Mouse (Mus musculus): ENCODE measurements at regions not wholly inside any gene's neighbourhood (a gene's known extent, or its start where the extent isn't known, plus 50 kb on each side); places are given as distances from the start of the nearest gene placed in this dataset.

DNA sequence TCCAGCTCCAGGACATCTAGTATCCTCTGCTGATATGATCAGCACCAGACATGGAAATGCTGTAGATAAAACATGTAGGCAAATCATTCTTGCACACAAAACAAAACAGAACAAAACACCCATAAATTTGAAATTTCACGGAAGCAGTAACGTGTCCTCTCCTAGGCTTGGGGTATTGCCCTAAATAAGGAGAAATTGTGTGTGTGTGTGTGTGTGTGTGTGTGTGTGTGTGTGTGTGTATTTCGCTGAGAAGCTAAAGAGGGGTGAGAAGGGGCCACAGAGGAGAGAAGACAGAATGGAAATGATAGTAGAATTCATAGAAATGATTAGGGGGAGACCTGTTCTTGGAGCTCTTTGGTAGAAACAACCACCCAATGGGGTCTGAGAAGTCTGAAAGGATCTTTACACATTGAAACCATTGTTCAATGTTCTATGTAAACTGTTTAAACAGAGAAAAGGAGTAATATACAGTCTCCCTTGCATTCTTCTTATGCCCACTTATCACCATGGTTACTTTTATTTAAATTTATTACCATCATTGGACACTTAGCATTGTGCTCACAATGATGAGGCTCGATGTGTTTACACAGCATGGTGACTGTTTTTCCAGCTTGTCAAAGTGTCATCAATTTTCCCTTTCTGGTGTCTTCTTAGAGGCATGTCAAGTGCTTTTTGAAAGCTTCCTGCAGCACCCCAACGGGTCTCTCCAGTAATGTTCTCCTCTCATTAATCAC, 317.3 kb upstream of the 4933412E24Rik start:
- TF ChIP-seq ZMIZ1 (IDR thresholded peaks at IDR 0.05; ENCODE audit: low read depth, low read length) (no peak), CTCF (conservative IDR thresholded peaks at IDR 0.05 in 1 of 2, IDR thresholded peaks at IDR 0.05 in 1 of 2; ENCODE audit: low read depth in 2 of 2, low read length in 2 of 2) (no peak), GABPA (IDR thresholded peaks at IDR 0.05; ENCODE audit: insufficient replicate concordance, low read depth, low read length) (no peak), MAX (IDR thresholded peaks at IDR 0.05; ENCODE audit: low read length) (no peak), BHLHE40 (IDR thresholded peaks at IDR 0.05; ENCODE audit: low read depth, low read length) (no peak), MAZ (IDR thresholded peaks at IDR 0.05; ENCODE audit: low read depth, low read length) (no peak), USF2 (conservative IDR thresholded peaks at IDR 0.05; ENCODE audit: low read depth, low read length) (no peak), USF1 (IDR thresholded peaks at IDR 0.05; ENCODE audit: low read depth, low read length) (no peak), TCF12 (IDR thresholded peaks at IDR 0.05; ENCODE audit: low read depth, low read length) (no peak), ETS1 (conservative IDR thresholded peaks at IDR 0.05; ENCODE audit: low read depth, low read length) (no peak), HCFC1 (IDR thresholded peaks at IDR 0.05; ENCODE audit: low read depth, low read length) (no peak), SMC3 (IDR thresholded peaks at IDR 0.05; ENCODE audit: low read depth, low read length) (no peak), POLR2A (IDR thresholded peaks at IDR 0.05; ENCODE audit: low read depth, low read length) (no peak), ZNF384 (IDR thresholded peaks at IDR 0.05; ENCODE audit: low read depth, low read length) (no peak), NELFE (IDR thresholded peaks at IDR 0.05; ENCODE audit: low read depth, low read length) (no peak)

GRCm38 (mm10) chr15:60317577-60317976, 301.2 kb upstream of the 4933412E24Rik start:
- TF ChIP-seq HCFC1 (IDR thresholded peaks at IDR 0.05; ENCODE audit: low read depth, low read length): no peak
- no peak for TF ChIP-seq E2F4 (IDR thresholded peaks at IDR 0.05; ENCODE audit: insufficient replicate concordance, low read depth, low read length)
- TF ChIP-seq TCF12 (IDR thresholded peaks at IDR 0.05; ENCODE audit: low read depth, low read length): no peak
- no peak for TF ChIP-seq UBTF (IDR thresholded peaks at IDR 0.05; ENCODE audit: low read depth, low read length)
- TF ChIP-seq GABPA (IDR thresholded peaks at IDR 0.05; ENCODE audit: insufficient replicate concordance, low read depth, low read length): no peak
- TF ChIP-seq MEF2A (IDR thresholded peaks at IDR 0.05; ENCODE audit: borderline replicate concordance, low read depth, low read length): no peak
- no peak for TF ChIP-seq JUN (IDR thresholded peaks at IDR 0.05; ENCODE audit: insufficient read depth, low read depth, low read length)
- TF ChIP-seq RAD21 (IDR thresholded peaks at IDR 0.05; ENCODE audit: low read depth, low read length): no peak
- TF ChIP-seq IRF4 (IDR thresholded peaks at IDR 0.05; ENCODE audit: low read depth, low read length): no peak
- TF ChIP-seq MAX (IDR thresholded peaks at IDR 0.05; ENCODE audit: low read length): no peak
- TF ChIP-seq BHLHE40 (IDR thresholded peaks at IDR 0.05; ENCODE audit: low read depth, low read length): no peak
- no peak for TF ChIP-seq USF2 (conservative IDR thresholded peaks at IDR 0.05; ENCODE audit: low read depth, low read length)
- TF ChIP-seq POLR2AphosphoS2 (IDR thresholded peaks at IDR 0.05; ENCODE audit: low read depth, low read length): no peak
- no peak for TF ChIP-seq SIN3A (IDR thresholded peaks at IDR 0.05; ENCODE audit: low read length)
- no peak for TF ChIP-seq NRF1 (IDR thresholded peaks at IDR 0.05; ENCODE audit: low read depth, low read length)
- TF ChIP-seq KAT2A (IDR thresholded peaks at IDR 0.05; ENCODE audit: insufficient replicate concordance, low read length): no peak
- no peak for TF ChIP-seq USF1 (IDR thresholded peaks at IDR 0.05; ENCODE audit: low read depth, low read length)
- no peak for TF ChIP-seq SMC3 (IDR thresholded peaks at IDR 0.05; ENCODE audit: low read depth, low read length)
- no peak for TF ChIP-seq JUND (conservative IDR thresholded peaks at IDR 0.05; ENCODE audit: low read depth, low read length)
- no peak for TF ChIP-seq CHD2 (IDR thresholded peaks at IDR 0.05; ENCODE audit: low read length)
- Histone ChIP-seq H3K79me2 (replicated peaks; ENCODE audit: control insufficient read depth, extremely low read depth, insufficient read depth, poor library complexity, severe bottlenecking) (no peaks in the 10 kb centered on the region), H3K36me3 (replicated peaks in 1 of 2; ENCODE audit: control insufficient read depth in 1 of 2, insufficient read depth in 1 of 2, low read length in 1 of 2) (no peaks in the 10 kb centered on the region), H3K27ac (ENCODE audit: insufficient read depth, low read depth) (no peak overlapping the region), H3K9me3 (replicated peaks; ENCODE audit: low read length) (no peaks in the 10 kb centered on the region), H3K4me3 (replicated peaks in 1 of 3; ENCODE audit: low read depth in 2 of 3, low read length in 2 of 3, poor library complexity in 1 of 3) (no peak overlapping the region), H3K27me3 (replicated peaks) (no peaks in the 10 kb centered on the region), H3K4me2 (ENCODE audit: insufficient read depth, low read depth, poor library complexity, severe bottlenecking) (no peak overlapping the region), H3K9ac (ENCODE audit: insufficient read depth, low read depth) (no peak overlapping the region), H3K4me1 (ENCODE audit: control insufficient read depth in 1 of 2, insufficient read depth in 2 of 2) (peaks cover 0 to 4% of the 10 kb centered on the region in 2 experiments; a peak in 1 of 4 replicates)
- dilution Hi-C loops (cut with MboI; ENCODE audit: extremely low pct_ligation_motif_present, extremely low pct_unique_long_range_greater_than_20kb, low sequenced_read_pairs): no loop called here
- in situ Hi-C loops (cut with MboI; ENCODE audit: low pct_ligation_motif_present, low pct_unique_long_range_greater_than_20kb, low sequenced_read_pairs): no loop called here
- DNase-seq (ENCODE audit: extremely low read depth): no peak

More for the DNA sequence above, 317.3 kb upstream of the 4933412E24Rik start:
- no peak overlapping the region for H3K4me3 ChIP-seq (replicated peaks in 1 of 3; ENCODE audit: low read depth in 2 of 3, low read length in 2 of 3, poor library complexity in 1 of 3)
- H3K9me3 ChIP-seq (replicated peaks; ENCODE audit: low read length): no peaks in the 10 kb centered on the region
- H3K27ac ChIP-seq (ENCODE audit: insufficient read depth, low read depth): no peak overlapping the region
- H3K36me3 ChIP-seq (replicated peaks in 1 of 2; ENCODE audit: control insufficient read depth in 1 of 2, insufficient read depth in 1 of 2, low read length in 1 of 2): no peaks in the 10 kb centered on the region
- no peak for DNase-seq (ENCODE audit: extremely low read depth)
- no peaks in the 10 kb centered on the region for H3K27me3 ChIP-seq (replicated peaks)
- no peak overlapping the region for H3K4me2 ChIP-seq (ENCODE audit: insufficient read depth, low read depth, poor library complexity, severe bottlenecking)
- no peaks in the 10 kb centered on the region for H3K79me2 ChIP-seq (replicated peaks; ENCODE audit: control insufficient read depth, extremely low read depth, insufficient read depth, poor library complexity, severe bottlenecking)
- no peak overlapping the region for H3K9ac ChIP-seq (ENCODE audit: insufficient read depth, low read depth)
- dilution Hi-C loops (cut with MboI; ENCODE audit: extremely low pct_ligation_motif_present, extremely low pct_unique_long_range_greater_than_20kb, low sequenced_read_pairs): no loop called here
- peaks cover 0 to 8% of the 10 kb centered on the region in 2 experiments; a peak in 2 of 4 replicates for H3K4me1 ChIP-seq (ENCODE audit: control insufficient read depth in 1 of 2, insufficient read depth in 2 of 2)
- in situ Hi-C loops (cut with MboI; ENCODE audit: low pct_ligation_motif_present, low pct_unique_long_range_greater_than_20kb, low sequenced_read_pairs): no loop called here
